Mouse (Mus musculus) brain, embryonic 14.5 days (tissue): ENCODE results near the gene Spock3.

Source experiments
- CTCF ChIP-seq: fragments of 200-500 bp; IDR thresholded peaks from 2 replicates; pipeline ENCODE4 v1.5.1; 2012; ENCODE audit warnings: inconsistent platforms, mild to moderate bottlenecking, moderate library complexity, borderline replicate concordance; ENCODE audit not compliant: insufficient read depth, insufficient read length; ENCODE audit errors: extremely low read depth
- POLR2A ChIP-seq: fragments of 200-500 bp; IDR thresholded peaks from 2 replicates; pipeline ENCODE4 v1.6.1; 2012; ENCODE audit warnings: mild to moderate bottlenecking, inconsistent platforms, borderline replicate concordance; ENCODE audit not compliant: poor library complexity, insufficient read depth, insufficient read length, severe bottlenecking; ENCODE audit errors: extremely low read depth

- no peak for TF ChIP-seq CTCF
- TF ChIP-seq POLR2A = no peak
These were observed 159.0 kb downstream of the Spock3 start for GRCm38 (mm10) chr8:63109761-63110160.
